Mouse (Mus musculus): ENCODE measurements around the gene Adcy1. TPM values are rescaled to one million over a fixed set of nuclear protein-coding genes. Genes with fewer than 3 reads are reported as not detected.
A peak's percentile ranks its signal among the peaks of the same experiment; 100 is the strongest.

Gene Adcy1
- polyA plus RNA-seq, 1 experiment from 2014 or later = 0.54 TPM

- Histone ChIP-seq H3K4me3 (ENCODE audit: low read depth, low read length) (no peak overlapping the region), H3K27me3 (ENCODE audit: insufficient read depth, low read length) (no peaks in the 10 kb centered on the region), H3K27ac (ENCODE audit: low read depth) (peak overlapping the region; percentile 90), H3K9me3 (ENCODE audit: low read length) (no peaks in the 10 kb centered on the region), H3K4me1 (ENCODE audit: insufficient read depth) (peaks cover 2% of the 10 kb centered on the region; the same call in 1 of the 2 replicates), H3K9ac (replicated peaks) (no peak overlapping the region), H3K36me3 (replicated peaks; ENCODE audit: insufficient read depth, low read length) (peaks cover 4% of the 10 kb centered on the region), H3K4me2 (ENCODE audit: low read depth, low read length) (no peak overlapping the region)
- peak; percentile 83 for ATAC-seq
- peak; percentile 38 for DNase-seq
- 50% methylated on average over 8 of the region's 8 CpGs for WGBS (ENCODE audit: insufficient replicate concordance)
- TF ChIP-seq EP300 (IDR thresholded peaks at IDR 0.05; ENCODE audit: low read depth) (peak; percentile 89), CTCF (IDR thresholded peaks at IDR 0.05; ENCODE audit: low read depth) (no peak)
Measured at GRCm38 (mm10) chr11:7153081-7153480, 89.8 kb downstream of the Adcy1 start.

- Histone ChIP-seq H3K9me3 (ENCODE audit: low read length) (no peaks in the 10 kb centered on the region), H3K36me3 (replicated peaks; ENCODE audit: insufficient read depth, low read length) (peaks cover 4% of the 10 kb centered on the region), H3K27me3 (ENCODE audit: insufficient read depth, low read length) (no peaks in the 10 kb centered on the region), H3K4me1 (ENCODE audit: insufficient read depth) (peaks cover 12% of the 10 kb centered on the region), H3K27ac (ENCODE audit: low read depth) (peak overlapping the region; percentile 89), H3K9ac (replicated peaks) (no peak overlapping the region), H3K4me2 (ENCODE audit: low read depth, low read length) (no peak overlapping the region), H3K4me3 (ENCODE audit: low read depth, low read length) (no peak overlapping the region)
- DNase-seq = no peak
- WGBS (ENCODE audit: insufficient replicate concordance) = 44% methylated on average over 4 of the region's 4 CpGs
- peak; percentile 77 for ATAC-seq
- TF ChIP-seq CTCF (IDR thresholded peaks at IDR 0.05; ENCODE audit: low read depth) = no peak
- peak; percentile 84 for TF ChIP-seq EP300 (IDR thresholded peaks at IDR 0.05; ENCODE audit: low read depth)
Measured at GRCm38 (mm10) chr11:7156427-7156826, 93.1 kb downstream of the Adcy1 start.

- peak overlapping the region; percentile 84 for H3K27ac ChIP-seq (ENCODE audit: low read depth)
- no peaks in the 10 kb centered on the region for H3K9me3 ChIP-seq (ENCODE audit: low read length)
- WGBS (ENCODE audit: insufficient replicate concordance) = 65% methylated on average over 6 of the region's 6 CpGs
- no peak overlapping the region for H3K4me2 ChIP-seq (ENCODE audit: low read depth, low read length)
- peaks cover 13% of the 10 kb centered on the region for H3K4me1 ChIP-seq (ENCODE audit: insufficient read depth)
- ATAC-seq (no peak), DNase-seq (no peak)
- TF ChIP-seq CTCF (IDR thresholded peaks at IDR 0.05; ENCODE audit: low read depth) (no peak), EP300 (IDR thresholded peaks at IDR 0.05; ENCODE audit: low read depth) (no peak)
- H3K36me3 ChIP-seq (replicated peaks; ENCODE audit: insufficient read depth, low read length) = no peaks in the 10 kb centered on the region
- no peak overlapping the region for H3K4me3 ChIP-seq (ENCODE audit: low read depth, low read length)
- H3K9ac ChIP-seq (replicated peaks) = no peak overlapping the region
- H3K27me3 ChIP-seq (ENCODE audit: insufficient read depth, low read length) = no peaks in the 10 kb centered on the region
Measured at GRCm38 (mm10) chr11:7158196-7158595, 94.9 kb downstream of the Adcy1 start.

- TF ChIP-seq EP300 (IDR thresholded peaks at IDR 0.05; ENCODE audit: low read depth) (no peak), CTCF (IDR thresholded peaks at IDR 0.05; ENCODE audit: low read depth) (no peak)
- ATAC-seq (no peak), DNase-seq (no peak)
- 56% methylated on average over 6 of the region's 6 CpGs for WGBS (ENCODE audit: insufficient replicate concordance)
- Histone ChIP-seq H3K4me1 (ENCODE audit: insufficient read depth) (peaks cover 11% of the 10 kb centered on the region), H3K4me2 (ENCODE audit: low read depth, low read length) (no peak overlapping the region), H3K27me3 (ENCODE audit: insufficient read depth, low read length) (no peaks in the 10 kb centered on the region), H3K36me3 (replicated peaks; ENCODE audit: insufficient read depth, low read length) (no peaks in the 10 kb centered on the region), H3K4me3 (ENCODE audit: low read depth, low read length) (no peak overlapping the region), H3K27ac (ENCODE audit: low read depth) (peak overlapping the region; percentile 41), H3K9me3 (ENCODE audit: low read length) (no peaks in the 10 kb centered on the region), H3K9ac (replicated peaks) (no peak overlapping the region)
Measured at GRCm38 (mm10) chr11:7160146-7160545, 96.9 kb downstream of the Adcy1 start.

GRCm38 (mm10) chr11:7160637-7161101 lies 97.4 kb downstream of the Adcy1 start:
- H3K9me3 ChIP-seq (ENCODE audit: low read length) = no peaks in the 10 kb centered on the region
- H3K9ac ChIP-seq (replicated peaks) = no peak overlapping the region
- no peaks in the 10 kb centered on the region for H3K36me3 ChIP-seq (replicated peaks; ENCODE audit: insufficient read depth, low read length)
- ATAC-seq (no peak), DNase-seq (no peak)
- H3K4me2 ChIP-seq (ENCODE audit: low read depth, low read length) = no peak overlapping the region
- no peak for TF ChIP-seq CTCF (IDR thresholded peaks at IDR 0.05; ENCODE audit: low read depth)
- no peak for TF ChIP-seq EP300 (IDR thresholded peaks at IDR 0.05; ENCODE audit: low read depth)
- WGBS (ENCODE audit: insufficient replicate concordance) = 23% methylated on average over 4 of the region's 4 CpGs
- peak overlapping the region; percentile 41 for H3K27ac ChIP-seq (ENCODE audit: low read depth)
- no peak overlapping the region for H3K4me3 ChIP-seq (ENCODE audit: low read depth, low read length)
- H3K27me3 ChIP-seq (ENCODE audit: insufficient read depth, low read length) = no peaks in the 10 kb centered on the region
- peaks cover 11% of the 10 kb centered on the region for H3K4me1 ChIP-seq (ENCODE audit: insufficient read depth)

GRCm38 (mm10) chr11:7161502-7162174 lies 98.3 kb downstream of the Adcy1 start:
- no peaks in the 10 kb centered on the region for H3K36me3 ChIP-seq (replicated peaks; ENCODE audit: insufficient read depth, low read length)
- H3K4me1 ChIP-seq (ENCODE audit: insufficient read depth) = peaks cover 11% of the 10 kb centered on the region
- no peak for ATAC-seq
- no peak overlapping the region for H3K4me2 ChIP-seq (ENCODE audit: low read depth, low read length)
- no peak for TF ChIP-seq EP300 (IDR thresholded peaks at IDR 0.05; ENCODE audit: low read depth)
- peak; percentile 86 for TF ChIP-seq CTCF (IDR thresholded peaks at IDR 0.05; ENCODE audit: low read depth)
- H3K27ac ChIP-seq (ENCODE audit: low read depth) = 0 out of 2 replicates have a peak overlapping the region, but pooled peaks have one; percentile 41
- no peaks in the 10 kb centered on the region for H3K9me3 ChIP-seq (ENCODE audit: low read length)
- 72% methylated on average over 8 of the region's 8 CpGs for WGBS (ENCODE audit: insufficient replicate concordance)
- no peaks in the 10 kb centered on the region for H3K27me3 ChIP-seq (ENCODE audit: insufficient read depth, low read length)
- no peak for DNase-seq
- no peak overlapping the region for H3K4me3 ChIP-seq (ENCODE audit: low read depth, low read length)
- H3K9ac ChIP-seq (replicated peaks) = no peak overlapping the region
